Mouse (Mus musculus) cerebellum, adult 11-12 months (tissue): ENCODE measurements around the gene Relb.

ENCODE experiments used
- DNase-seq: peaks from one replicate; pipeline ENCODE4 v3.0.0; 2022

The Relb gene

DNA sequence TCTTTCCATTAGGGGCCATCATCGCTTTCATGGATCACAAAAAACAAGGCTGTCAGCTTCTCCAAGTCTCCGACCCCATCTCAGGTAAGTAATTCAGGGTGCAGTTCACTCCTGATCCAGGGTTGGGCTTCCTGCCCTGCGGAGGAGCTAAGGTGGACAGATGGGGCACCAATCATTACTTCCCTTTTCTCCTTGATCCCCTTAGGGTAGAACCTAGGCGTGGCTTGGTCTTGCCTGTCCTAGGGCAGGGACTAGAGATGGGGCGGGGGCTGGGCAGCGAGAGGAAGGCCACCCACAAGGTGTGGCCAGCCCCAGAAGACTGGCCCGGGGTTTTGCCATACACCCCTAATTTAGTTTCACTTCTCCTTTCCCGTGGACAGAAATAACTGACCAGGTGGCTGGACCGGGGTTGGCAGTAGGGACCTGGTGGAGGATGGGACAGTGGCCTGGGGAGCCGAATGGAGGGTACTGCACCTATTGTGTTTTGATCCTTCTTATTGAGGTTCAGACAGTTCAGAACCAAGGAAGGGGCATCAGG lies 51.3 kb downstream of the Relb start:
- peak; percentile 71 for DNase-seq

DNA sequence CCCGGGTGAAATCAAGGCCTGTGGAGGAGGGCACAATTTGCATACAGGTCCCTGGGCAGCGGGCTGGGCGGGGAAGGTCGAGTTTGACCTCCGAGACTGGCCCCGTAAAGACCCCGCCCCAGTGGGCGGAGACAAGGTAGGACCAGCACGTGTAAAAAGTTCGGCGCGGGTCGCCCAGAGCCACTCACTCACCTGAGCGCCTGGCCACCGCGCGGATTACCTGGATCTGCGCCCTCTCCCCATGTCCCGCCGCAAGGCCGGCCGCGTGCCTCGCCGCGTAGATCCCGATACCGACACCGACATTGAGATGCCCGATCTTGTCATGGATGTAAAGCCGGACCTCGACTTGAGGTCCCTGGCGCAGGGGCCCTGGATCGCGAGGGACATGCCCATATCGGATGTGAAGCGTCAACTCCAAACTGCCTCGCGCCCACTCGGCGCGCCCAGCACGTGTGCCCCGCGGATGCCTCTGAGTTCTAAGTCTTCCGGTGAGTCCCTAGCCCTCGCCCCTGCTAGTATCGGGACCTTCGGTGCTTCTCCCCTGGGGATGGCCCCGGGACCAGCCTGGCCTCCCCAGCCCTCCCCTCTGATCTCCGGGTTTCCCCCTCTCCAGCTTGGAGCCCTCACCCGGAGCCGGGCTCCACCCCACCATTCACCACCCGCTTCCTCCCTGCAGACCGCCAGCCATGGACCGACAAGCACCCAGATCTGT lies 51.9 kb downstream of the Relb start, which contains the start of the genes Zfp296 and Gemin7:
Gene Zfp296, plus strand, starts transcription at position 147 of the 712 bp plus-strand sequence.
Gene Gemin7, minus strand, starts transcription at position 455 of the 712 bp plus-strand sequence.
- DNase-seq: peak; percentile 67

DNA sequence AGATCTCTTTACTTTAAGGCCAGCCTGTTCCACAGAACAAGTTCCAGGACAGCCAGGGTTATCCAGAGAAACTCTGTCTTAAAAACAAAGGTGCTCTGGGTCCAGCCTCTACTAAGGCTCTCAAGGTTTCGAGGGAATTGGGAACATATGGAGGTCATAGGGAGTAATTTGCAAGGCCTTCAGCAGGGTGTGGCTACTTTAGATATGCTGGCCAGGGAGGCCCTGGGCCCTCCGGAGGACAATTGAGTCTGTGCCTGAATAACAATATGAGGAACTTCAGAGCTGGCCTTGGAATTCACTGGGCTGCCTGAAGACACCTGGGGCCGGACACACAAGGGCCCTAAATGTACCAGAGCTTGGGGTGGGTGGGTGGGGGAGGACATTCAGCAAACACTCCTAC lies 53.7 kb downstream of the Relb start:
- DNase-seq: no peak

DNA sequence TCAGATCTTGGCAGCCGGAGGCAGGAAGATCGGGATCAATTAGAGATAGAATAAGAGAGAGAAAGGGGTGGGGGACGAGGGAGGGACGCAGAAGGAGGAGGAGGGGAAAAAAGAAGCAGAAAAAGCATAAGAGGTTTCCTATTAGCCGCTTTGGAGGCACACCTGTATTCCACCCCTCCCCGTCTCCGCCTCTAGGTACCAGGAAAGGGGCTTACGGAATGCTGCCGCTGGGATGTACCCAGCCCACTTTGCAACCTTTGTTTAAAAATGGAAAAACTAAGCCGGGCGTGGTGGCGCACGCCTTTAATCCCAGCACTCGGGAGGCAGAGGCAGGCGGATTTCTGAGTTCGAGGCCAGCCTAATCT lies 55.5 kb downstream of the Relb start:
- DNase-seq: peak; percentile 40

DNA sequence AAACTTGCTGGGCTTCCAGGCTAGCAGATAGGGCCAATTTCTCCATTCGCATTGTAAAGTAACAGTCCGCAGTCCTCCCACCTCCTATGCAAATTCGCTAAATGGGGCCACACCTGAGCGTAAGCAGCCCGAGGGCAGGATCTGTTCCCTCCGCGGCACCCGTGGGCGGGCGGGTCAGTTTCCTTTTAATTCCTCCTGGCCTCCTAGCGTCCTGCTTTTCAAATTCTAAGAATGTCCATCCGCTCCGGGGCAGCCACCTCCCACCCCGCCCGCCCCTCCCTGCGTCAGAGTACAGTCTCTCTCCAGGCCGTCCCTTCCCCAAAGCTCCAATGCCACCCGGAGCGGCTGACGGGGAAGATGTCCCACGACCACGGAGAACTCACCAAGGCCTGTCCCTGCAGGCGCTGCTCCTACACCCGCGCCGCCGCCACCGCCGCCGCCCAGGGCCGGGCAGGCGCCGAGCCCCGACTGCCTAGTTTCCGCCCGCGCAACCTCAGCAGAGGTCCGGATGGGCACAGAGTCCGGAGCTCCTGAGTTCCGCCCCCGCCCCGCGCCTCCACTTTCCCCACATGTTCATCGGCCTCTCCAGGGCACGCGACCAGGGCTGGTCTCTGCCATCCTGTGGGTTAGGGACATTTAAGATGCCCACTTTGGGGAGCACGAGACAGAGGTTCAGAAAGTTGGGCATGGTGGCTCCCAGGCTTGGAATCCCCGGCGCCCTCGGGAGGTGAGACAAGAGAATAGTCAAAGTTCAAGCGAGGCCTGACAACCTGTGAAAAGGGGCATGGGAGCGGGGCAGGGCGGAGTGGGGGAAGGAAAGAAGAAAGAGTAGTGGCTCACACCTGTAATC lies 56.1 kb downstream of the Relb start:
- peak; percentile 74 for DNase-seq

DNA sequence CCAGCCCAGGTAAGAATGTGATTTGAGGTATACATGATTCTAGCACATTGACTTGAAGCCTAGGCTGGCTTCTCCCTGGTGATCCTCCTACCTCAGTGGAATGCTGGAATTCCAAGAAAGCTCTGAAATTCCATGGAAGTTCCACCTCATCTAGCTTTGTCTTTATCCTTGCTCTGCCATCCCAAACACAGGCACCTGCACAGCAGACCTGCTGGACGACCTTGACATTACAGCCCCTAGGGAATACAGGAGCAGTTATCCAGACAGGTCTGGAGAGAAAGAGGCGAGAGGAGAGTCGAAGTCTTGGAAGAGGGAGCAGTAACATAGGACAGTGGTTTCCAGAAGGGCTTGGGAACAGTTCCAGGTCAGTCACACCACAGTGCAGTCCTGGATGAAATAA lies 59.6 kb downstream of the Relb start:
- no peak for DNase-seq

DNA sequence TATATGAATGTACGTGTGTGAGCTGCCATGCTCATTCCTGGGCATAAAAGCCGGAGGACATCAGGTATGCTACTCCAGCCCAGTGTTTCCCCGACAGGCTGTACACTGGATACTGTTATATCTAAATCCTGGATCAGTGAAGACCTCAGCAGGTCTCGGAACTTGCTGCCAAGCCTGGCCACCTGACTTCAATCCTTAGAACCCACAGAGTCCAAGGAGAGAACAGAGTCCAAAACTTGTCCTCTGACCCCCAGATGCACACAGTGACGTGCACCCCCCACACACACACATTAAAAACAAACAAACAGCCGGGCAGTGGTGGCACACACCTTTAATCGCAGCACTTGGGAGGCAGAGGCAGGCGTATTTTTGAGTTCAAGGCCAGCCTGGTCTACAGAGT lies 61.8 kb downstream of the Relb start:
- no peak for DNase-seq

DNA sequence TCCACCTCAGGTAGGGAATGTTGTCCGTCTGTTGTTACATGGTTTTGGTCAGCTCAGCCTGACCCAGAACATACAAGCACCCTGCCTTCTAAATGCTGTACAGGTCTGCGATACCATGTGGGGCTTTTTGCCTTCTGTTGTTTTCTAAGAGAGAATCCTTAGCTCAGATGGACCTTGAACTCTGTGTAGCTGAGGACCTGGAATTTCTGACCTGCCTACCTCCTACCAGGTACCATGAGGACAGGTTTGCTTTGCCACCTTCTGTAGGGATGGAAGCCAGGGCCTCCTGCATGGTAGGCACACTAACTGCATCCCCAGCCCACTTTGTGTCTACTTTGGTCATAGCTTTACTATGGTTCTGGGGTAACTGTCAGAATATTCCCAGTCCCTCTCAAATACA lies 63.4 kb downstream of the Relb start:
- no peak for DNase-seq

DNA sequence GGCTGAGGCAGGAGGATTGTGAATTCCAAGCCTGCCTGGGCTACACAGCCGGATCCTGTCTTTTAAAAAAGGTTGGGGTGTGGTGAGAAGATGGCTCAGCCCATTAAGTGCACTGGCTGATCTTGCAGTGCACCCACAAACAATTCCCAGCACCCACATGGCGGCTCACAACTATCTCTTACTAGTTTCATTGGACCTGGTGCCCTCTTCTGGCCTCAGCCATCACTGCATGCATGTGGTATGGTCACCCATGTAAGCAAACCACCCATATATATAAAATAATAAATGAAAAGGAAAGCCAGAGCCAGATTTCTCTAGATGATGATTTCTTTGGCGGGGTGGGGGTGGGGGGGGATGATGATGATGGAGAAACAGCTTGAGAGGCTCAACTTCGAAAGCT lies 64.8 kb downstream of the Relb start:
- DNase-seq: peak; percentile 36

DNA sequence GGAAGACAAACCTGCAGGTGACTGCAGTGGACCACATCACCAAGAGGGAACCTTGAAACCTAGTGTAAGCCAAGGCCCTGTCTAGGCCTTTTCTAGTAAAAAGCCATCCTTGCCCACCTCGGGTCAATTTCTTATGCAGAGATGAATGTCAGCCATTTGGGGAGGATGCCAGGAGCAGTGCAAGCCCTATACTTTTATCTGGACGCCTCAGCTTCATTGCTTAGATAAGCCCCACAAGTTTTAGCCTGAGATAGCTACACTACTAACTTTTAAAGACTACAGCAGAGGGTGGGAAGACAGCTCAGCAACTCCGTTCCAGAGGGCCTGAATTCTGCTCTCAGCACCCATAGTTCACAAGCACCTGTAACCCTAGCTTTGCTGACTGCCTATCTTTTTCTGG lies 65.4 kb downstream of the Relb start:
- DNase-seq: peak; percentile 42

DNA sequence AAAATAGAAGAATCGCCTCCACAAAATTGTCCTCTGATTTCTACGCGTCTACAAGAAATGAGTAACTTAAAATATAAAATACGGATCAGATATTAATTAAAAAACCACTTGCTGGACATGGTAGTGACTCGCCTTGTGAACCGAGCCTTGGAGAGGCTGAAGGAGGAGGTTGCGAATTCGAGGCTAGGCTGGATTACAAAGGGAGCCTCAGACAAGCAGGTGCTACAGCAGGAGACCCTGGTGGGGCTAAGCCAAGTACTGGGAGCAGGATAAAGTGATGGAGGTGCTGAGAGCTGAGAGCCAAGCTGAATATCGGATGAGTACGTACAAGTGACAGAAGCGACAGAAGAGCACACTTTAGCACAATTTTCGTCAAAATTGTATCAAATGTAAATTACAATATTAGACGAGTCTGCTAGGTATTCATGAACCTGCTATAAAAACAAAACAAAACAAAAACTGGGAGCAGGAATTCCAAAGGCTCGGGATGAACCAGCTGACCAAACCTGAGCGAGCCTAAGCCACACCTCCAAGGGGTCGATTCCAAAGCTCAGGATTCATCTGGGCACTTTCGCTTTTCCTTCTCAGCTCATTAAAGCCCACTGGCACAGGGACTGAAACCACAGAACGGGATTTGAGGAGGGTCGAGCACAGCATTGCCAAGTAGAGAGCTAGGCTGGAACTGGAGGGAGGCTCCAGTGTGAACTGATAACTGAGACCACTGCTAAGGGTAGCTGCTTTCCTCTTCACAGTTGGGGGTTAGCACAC lies 66.4 kb downstream of the Relb start, which contains the start of gene Ppp1r37:
Gene Ppp1r37, minus strand, starts transcription at position 434 of the 768 bp plus-strand sequence.
- peak; percentile 56 for DNase-seq

DNA sequence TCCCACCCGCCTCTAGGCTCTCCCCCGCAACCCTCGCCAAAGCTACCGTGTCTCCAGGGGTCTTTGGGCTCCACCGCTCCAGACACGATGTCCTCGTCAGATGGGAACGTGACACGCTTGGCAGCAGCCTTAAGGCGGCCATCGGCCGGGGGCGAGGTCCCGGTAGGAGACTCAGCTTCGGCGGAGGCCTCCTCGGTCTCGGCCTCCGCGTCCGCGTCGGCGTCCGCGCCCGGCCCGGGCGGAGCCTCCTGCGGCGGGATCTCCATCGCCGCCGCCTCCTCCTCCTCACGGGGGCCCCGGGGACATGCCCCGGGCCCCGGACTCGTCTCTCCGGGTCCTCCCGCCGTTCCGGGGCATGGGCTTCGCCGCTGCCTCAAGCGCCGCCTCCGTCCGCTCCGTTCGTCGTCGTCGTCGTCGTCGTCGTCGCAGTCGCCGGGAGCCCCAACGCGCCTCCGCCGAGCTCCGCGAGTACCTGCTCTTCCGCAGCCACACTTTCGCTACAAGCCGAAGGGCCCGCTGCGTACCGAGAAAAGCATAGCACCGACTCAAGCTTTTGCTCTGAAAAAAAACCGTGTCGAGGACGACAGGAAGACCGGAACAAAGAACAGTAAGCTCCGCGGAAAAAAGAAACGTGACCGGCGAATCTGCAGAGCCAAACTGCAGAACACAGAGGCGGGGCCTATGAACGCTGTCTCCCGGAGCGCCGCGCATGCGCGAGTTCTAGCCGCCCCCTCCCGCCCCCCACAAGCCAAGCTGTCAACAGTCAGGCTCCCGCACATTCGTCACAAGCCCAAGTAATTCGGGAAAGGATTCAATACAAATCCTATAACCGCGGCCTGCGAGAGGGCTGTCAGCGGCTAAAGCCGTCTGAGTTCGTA lies 67.2 kb downstream of the Relb start:
- peak; percentile 86 for DNase-seq

DNA sequence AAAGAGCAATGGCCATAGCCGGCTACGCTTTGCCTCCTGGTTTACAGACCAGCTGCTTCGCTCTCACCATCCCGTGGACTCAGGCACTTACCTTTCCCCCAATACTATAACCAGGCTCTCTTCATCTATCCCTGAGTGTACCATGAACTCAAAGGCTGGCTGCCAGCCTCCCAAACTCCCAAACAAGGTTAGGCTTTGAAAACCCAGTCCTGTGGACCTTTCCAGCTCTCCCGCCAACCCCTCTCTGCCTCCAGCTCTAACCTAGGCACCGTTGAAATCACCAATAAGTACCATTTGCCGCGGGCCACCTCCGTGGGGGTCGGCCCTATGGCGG lies 67.8 kb downstream of the Relb start:
- peak; percentile 65 for DNase-seq

DNA sequence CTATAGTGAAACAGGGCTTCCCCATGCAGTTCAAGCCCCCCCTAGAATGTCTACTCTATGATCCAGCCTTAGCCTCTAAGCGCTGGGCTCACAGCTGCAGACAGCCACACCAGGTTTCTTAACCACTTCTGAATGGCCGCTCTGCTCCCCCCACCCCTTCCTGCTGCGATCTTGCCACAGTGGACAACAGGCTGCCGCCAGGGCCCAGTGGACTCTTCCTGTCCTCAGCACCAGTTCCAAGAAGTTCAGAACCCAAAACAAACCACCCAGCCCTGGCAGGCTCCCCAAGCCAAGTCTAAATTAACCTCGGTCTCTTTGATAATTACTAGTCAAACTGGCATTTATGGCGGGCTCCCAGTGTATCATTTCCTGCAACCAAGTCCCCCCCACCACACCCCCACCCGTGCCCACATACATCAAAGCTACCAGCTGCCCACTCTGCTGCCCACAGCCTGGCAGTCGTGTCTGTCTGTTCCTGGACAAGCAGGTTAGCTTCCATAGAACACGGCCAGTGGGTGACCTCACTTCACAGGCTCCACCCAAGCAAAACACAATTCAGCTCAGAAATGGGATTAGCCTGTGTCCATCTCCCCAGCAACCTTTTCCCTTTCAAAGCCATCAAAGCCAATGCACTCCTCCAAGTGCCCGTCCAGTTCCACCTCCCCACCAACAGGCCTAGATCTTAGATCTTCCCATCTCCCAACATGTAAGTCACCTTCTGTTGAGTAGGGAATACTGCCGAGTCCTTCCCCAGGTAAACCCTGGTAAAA lies 68.6 kb downstream of the Relb start:
- peak; percentile 54 for DNase-seq

DNA sequence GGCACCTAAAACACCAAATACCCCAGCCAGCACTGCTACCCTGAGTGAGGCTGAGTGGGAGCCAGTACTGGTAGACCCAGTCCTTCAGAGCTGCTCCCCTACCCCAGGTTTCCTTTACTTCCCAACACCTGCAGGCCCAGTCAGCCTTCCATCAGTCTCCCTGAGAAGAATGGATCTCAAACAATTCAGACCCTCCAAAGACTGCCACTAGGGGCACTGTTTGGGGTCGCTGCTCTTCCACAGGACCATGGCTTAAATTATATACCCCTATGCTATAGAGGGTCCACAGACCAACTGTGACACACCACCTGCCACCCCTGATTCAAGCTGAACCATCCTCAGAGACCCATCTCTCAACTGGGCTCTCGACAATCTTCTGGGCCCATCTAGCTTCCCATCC lies 70.3 kb downstream of the Relb start:
- no peak for DNase-seq

DNA sequence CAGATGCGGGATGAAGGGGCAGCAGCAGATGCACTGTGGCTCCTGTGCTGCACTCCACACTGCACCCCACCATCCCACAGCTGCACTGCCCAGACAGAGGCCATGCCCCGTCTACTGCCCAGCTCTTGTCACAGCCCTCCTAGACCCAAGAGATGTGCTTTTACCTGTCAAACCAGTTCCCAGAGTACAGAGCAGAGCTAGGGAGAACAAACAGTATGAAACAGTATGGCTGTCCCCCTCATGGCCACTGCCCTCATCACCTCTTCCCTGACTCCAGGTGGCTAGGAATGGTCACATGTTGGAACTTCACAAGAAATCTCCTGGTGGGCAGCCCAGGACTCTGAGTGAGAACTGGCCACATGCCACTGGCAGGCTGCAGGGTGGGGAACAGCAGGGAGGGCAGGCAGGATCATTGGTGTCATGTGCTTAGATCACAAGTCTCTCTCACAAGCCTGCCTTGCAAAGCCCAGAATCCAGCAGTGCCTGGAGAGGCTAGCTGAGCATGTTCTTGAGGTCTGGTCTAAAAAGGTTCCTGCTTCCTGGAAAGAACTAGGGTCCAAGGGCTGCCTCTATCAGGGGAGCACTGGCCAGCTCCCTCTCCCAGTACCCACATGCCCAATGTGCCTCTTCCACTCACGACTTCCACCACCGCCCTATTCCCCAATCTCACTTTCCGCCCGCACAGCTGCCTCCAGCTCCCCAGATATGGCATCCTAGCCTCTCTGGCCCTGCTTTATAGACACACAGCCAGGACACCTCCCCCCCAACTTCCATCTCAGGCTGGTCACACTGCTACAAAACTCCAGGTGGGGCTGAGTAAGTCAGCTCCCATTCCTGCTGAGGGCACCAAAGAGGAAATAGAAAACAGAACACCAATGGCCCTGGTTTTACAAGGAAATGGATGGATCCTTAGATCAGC lies 71.0 kb downstream of the Relb start:
- DNase-seq: peak; percentile 31

DNA sequence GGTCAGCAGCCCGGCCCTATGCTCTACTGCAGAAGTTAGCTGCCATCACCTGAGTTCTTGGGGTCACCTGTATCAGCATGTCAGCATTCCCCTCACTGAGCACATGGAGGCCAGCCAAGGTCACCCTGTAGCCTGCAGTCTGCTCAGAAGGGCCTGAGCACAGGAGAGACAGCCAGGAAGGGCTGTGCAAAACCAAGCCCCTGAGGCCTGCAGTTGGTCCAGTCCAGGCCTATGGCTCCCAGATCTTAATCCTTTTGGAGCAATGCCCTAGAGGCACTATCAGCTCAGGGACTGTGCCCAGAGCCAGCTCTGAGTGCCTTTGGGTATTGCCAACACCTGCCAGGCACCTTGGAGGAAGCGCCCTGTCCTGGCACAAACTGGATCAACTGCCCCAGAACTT lies 72.2 kb downstream of the Relb start:
- peak; percentile 60 for DNase-seq
